Mouse (Mus musculus) cerebellum, postnatal 25 days (tissue): ENCODE data around the gene Plcb4.

Experiments
- DNase-seq, 2 experiments: peaks; one replicate each; pipeline ENCODE4 v3.0.0; 2021; ENCODE audit warnings: mixed read lengths in 2 of 2

Plcb4 gene

GRCm38 (mm10) chr2:135811453-135812101, 152.8 kb downstream of the Plcb4 start:
- DNase-seq: no peak

- DNase-seq: no peak
Measured at GRCm38 (mm10) chr2:135812701-135813246, 154.0 kb downstream of the Plcb4 start.

- DNase-seq: no peak
Measured at GRCm38 (mm10) chr2:135820691-135821090, 161.9 kb downstream of the Plcb4 start.

- no peak for DNase-seq
Measured at GRCm38 (mm10) chr2:135823690-135824089, 164.9 kb downstream of the Plcb4 start.

- peak in 1 of 2 experiments; percentile 39 for DNase-seq
Measured at GRCm38 (mm10) chr2:135824757-135825156, 165.9 kb downstream of the Plcb4 start.

GRCm38 (mm10) chr2:135825645-135826044, 166.8 kb downstream of the Plcb4 start:
- peak in 1 of 2 experiments; percentile 35 for DNase-seq

- DNase-seq: peak; percentile 58 to 63
Measured at GRCm38 (mm10) chr2:135826616-135827360, 168.0 kb downstream of the Plcb4 start.

- no peak for DNase-seq
Measured at GRCm38 (mm10) chr2:135828446-135828845, 169.6 kb downstream of the Plcb4 start.

GRCm38 (mm10) chr2:135833743-135834142, 174.9 kb downstream of the Plcb4 start:
- DNase-seq: no peak

- peak; percentile 66 to 71 for DNase-seq
Measured at GRCm38 (mm10) chr2:135834435-135834834, 175.6 kb downstream of the Plcb4 start.

- DNase-seq: peak in 1 of 2 experiments; percentile 50
Measured at GRCm38 (mm10) chr2:135835911-135836310, 177.1 kb downstream of the Plcb4 start.

- peak; percentile 83 to 86 for DNase-seq
Measured at GRCm38 (mm10) chr2:135836426-135836825, 177.6 kb downstream of the Plcb4 start.

GRCm38 (mm10) chr2:135837730-135838129, 178.9 kb downstream of the Plcb4 start:
- no peak for DNase-seq

GRCm38 (mm10) chr2:135838135-135838534, 179.3 kb downstream of the Plcb4 start:
- DNase-seq: no peak

- peak; percentile 81 to 89 for DNase-seq
Measured at GRCm38 (mm10) chr2:135838651-135839286, 180.0 kb downstream of the Plcb4 start.

GRCm38 (mm10) chr2:135843721-135844120, 184.9 kb downstream of the Plcb4 start:
- DNase-seq: peak in 1 of 2 experiments; percentile 49

GRCm38 (mm10) chr2:135846903-135847302, 188.1 kb downstream of the Plcb4 start:
- DNase-seq: peak in 1 of 2 experiments; percentile 59

- no peak for DNase-seq
Measured at GRCm38 (mm10) chr2:135847738-135848137, 188.9 kb downstream of the Plcb4 start.

GRCm38 (mm10) chr2:135848169-135848568, 189.4 kb downstream of the Plcb4 start:
- no peak for DNase-seq

GRCm38 (mm10) chr2:135851964-135852363, 193.2 kb downstream of the Plcb4 start:
- DNase-seq: no peak

GRCm38 (mm10) chr2:135853085-135853484, 194.3 kb downstream of the Plcb4 start:
- DNase-seq: no peak

- no peak for DNase-seq
Measured at GRCm38 (mm10) chr2:135854059-135854458, 195.2 kb downstream of the Plcb4 start.

GRCm38 (mm10) chr2:135855890-135856490, 197.2 kb downstream of the Plcb4 start:
- no peak for DNase-seq
